Mouse (Mus musculus) neural tube, embryonic 13.5 days (tissue): ENCODE data around the gene 1190005I06Rik. TPM values are rescaled to one million over a fixed set of nuclear protein-coding genes. Genes with fewer than 3 reads are reported as not detected.

Source experiments
- ATAC-seq: fragments of 200-750 bp; cut with Nextera tagmentation; 2 replicates; pipeline ENCODE4 v1.8.0; 2017; ENCODE audit warnings: low read depth, mild to moderate bottlenecking, moderate TSS enrichment, moderate library complexity
- H3K27ac ChIP-seq: fragments of 300-500 bp; sonication (generic); replicated peaks from 2 replicates; pipeline ENCODE4 v1.5.1; 2015; ENCODE audit warnings: moderate library complexity, mild to moderate bottlenecking, inconsistent platforms
- H3K27me3 ChIP-seq: fragments of 300-500 bp; sonication (generic); 2 replicates; pipeline ENCODE4 v1.6.1; 2015; ENCODE audit warnings: mild to moderate bottlenecking, inconsistent platforms
- H3K36me3 ChIP-seq: fragments of 300-500 bp; sonication (generic); 2 replicates; pipeline ENCODE4 v1.6.1; 2015; ENCODE audit warnings: mild to moderate bottlenecking, inconsistent platforms
- H3K4me1 ChIP-seq: fragments of 300-500 bp; sonication (generic); replicated peaks from 2 replicates; pipeline ENCODE4 v1.6.1; 2015; ENCODE audit warnings: inconsistent platforms
- H3K4me2 ChIP-seq: fragments of 300-500 bp; sonication (generic); 2 replicates; pipeline ENCODE4 v1.6.1; 2015; ENCODE audit warnings: inconsistent platforms, mild to moderate bottlenecking, moderate library complexity
- H3K4me3 ChIP-seq: fragments of 300-500 bp; sonication (generic); 2 replicates; pipeline ENCODE4 v1.5.1; 2015; ENCODE audit warnings: mild to moderate bottlenecking, inconsistent platforms
- H3K9ac ChIP-seq: fragments of 300-500 bp; sonication (generic); 2 replicates; pipeline ENCODE4 v1.6.1; 2015; ENCODE audit warnings: moderate library complexity, mild to moderate bottlenecking, inconsistent platforms
- H3K9me3 ChIP-seq: fragments of 300-500 bp; sonication (generic); 2 replicates; pipeline ENCODE4 v1.6.1; 2016; ENCODE audit warnings: inconsistent platforms
- WGBS: fragments of 180-500 bp; shearing (Covaris S2); methylation state at CpG from one replicate; pipeline ENCODE4 v1.1.7; 2015; 5-methylcytosine and 5-hydroxymethylcytosine counted together
- polyA plus RNA-seq: library from polyadenylated mRNA; unstranded; fragments of >200 nt; fragmentation: Nextera tagmentation; extraction: Ambion mirVana; gene quantifications from 2 replicates; pipeline ENCODE4 v1.2.1, GENCODE M21; 2015

Gene 1190005I06Rik
- polyA plus RNA-seq, 1 experiment from 2014 or later: 6.9 TPM

DNA sequence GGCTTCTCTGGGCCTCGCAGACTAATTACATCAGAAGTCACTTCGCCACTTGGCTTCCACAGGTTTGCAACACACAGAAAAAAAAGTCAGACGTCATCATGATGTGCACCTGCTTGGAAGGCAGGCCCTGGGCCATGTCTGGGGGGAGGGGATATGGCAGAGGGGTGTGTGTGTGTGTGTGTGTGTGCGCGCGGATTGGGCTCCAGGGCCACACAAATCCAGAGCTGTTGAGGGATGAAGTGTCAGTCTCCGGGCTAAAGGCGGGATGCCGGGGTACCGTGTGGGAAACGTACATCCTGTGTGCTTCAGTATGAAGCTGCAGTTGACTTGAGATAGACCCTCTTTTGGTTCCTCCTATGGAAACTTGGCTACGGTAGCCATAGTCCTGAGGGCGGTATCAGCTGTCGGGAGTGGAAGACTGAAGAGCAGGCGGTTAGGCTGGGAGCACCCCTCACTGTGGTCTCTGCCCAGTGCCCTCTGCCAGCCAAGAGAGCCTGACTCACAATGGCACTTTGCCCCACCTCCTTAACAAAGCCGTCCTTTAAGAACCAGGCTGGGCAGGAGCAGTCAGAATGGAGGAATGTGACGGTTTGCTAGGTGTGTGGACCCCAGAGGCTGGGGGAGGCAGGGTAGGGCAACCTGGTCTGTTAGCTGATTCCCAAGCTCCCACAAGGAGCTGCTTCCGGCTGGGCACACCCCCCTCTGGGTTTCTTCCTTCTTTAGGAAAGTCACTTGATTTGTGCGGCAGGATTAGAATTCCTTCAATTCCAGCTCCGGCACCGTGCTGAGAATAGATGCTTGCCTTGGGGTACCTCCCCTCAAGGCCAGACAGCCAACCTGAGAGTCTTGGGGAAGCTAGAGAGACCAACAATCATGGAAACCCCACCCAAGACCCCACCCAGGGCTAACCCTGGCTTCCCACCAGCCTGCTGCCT lies 15.7 kb downstream of the 1190005I06Rik start:
- Histone ChIP-seq H3K27me3 (peaks cover 42% of the 10 kb centered on the region), H3K36me3 (no peaks in the 10 kb centered on the region), H3K4me2 (no peak overlapping the region), H3K27ac (no peak overlapping the region), H3K4me1 (peaks cover 19% of the 10 kb centered on the region), H3K9ac (no peak overlapping the region), H3K4me3 (no peak overlapping the region), H3K9me3 (no peaks in the 10 kb centered on the region)
- WGBS: 76% methylated on average over 21 of the region's 21 CpGs
- ATAC-seq: no peak

DNA sequence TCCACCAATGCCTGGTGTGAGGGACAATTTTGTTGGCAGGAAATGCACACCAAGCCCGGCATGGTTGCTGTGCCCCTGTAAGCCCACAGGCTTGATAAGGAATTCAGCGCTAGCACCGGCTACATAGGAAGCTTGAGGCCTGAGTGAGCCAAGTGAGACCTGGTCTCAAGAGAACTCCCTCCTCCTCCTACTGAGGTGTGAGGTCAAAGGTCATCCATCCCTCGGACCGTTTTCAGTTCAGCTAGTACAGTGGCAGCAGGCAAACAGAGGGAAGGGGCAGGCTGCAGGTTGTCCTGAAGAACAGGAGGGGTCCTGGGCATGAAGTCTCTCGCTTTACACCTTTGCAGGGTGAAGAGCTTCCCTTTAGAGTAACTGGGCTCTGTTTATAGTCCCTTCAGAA lies 16.6 kb downstream of the 1190005I06Rik start:
- Histone ChIP-seq H3K27ac (no peak overlapping the region), H3K4me2 (no peak overlapping the region), H3K36me3 (no peaks in the 10 kb centered on the region), H3K9ac (no peak overlapping the region), H3K27me3 (peaks cover 35% of the 10 kb centered on the region), H3K4me3 (no peak overlapping the region), H3K9me3 (no peaks in the 10 kb centered on the region), H3K4me1 (peaks cover 19% of the 10 kb centered on the region)
- ATAC-seq: no peak
- WGBS: 35% methylated on average over 6 of the region's 6 CpGs

DNA sequence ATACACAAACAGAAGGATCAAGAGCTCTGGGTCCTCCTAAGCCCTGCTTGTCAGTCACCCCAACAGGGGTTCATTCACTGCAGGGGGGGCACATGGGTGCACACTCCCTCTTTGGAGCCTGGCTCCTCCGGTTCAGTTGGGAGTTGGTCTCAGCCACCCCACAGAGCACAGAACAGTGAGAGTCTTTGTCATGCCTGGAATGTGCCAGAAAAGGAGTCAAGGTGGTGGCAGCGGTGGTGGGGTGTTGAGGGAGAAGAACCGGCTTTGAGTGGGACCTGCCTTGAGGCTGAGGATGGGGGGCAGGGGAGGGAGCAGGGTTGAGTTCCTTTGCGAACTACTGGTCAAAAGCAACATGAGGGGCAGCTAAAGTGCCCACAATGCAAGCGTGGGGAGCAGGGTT lies 17.4 kb downstream of the 1190005I06Rik start:
- Histone ChIP-seq H3K27me3 (peaks cover 29% of the 10 kb centered on the region), H3K27ac (no peak overlapping the region), H3K9me3 (no peaks in the 10 kb centered on the region), H3K4me2 (no peak overlapping the region), H3K36me3 (no peaks in the 10 kb centered on the region), H3K4me1 (peaks cover 19% of the 10 kb centered on the region), H3K4me3 (no peak overlapping the region), H3K9ac (no peak overlapping the region)
- WGBS: 56% methylated on average over 5 of the region's 5 CpGs
- no peak for ATAC-seq

DNA sequence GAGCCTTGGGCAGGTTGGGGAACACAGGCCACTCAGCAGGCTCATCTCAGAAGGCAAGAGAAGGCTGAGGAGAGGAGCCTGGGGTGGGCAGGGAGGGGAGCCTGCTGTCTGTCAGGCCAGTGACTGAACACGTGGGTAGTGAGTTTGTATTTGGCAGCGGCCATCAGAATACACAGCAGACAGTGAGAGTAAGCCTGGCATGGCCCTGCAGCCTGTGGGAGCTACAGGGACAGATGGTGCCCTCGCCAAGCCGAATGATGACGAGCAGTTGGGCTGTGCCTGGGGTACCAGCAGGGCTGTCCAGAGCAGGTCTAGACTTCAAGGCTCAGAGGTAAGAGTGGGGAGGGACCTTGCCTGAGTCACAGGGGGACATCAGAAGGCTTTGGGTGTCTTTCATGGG lies 20.1 kb downstream of the 1190005I06Rik start:
- Histone ChIP-seq H3K4me1 (0 out of 2 replicates have a peak, but pooled peaks cover 9% of the 10 kb centered on the region), H3K27ac (no peak overlapping the region), H3K4me3 (no peak overlapping the region), H3K36me3 (no peaks in the 10 kb centered on the region), H3K4me2 (no peak overlapping the region), H3K9ac (no peak overlapping the region), H3K9me3 (no peaks in the 10 kb centered on the region), H3K27me3 (0 out of 2 replicates have a peak, but pooled peaks cover 1% of the 10 kb centered on the region)
- 73% methylated on average over 5 of the region's 5 CpGs for WGBS
- ATAC-seq: no peak

GRCm38 (mm10) chr8:120626461-120626860 lies 21.0 kb downstream of the 1190005I06Rik start:
- H3K27ac ChIP-seq: no peak overlapping the region
- H3K4me1 ChIP-seq: peaks cover 17% of the 10 kb centered on the region; the same call in 1 of the 2 replicates
- H3K36me3 ChIP-seq: no peaks in the 10 kb centered on the region
- H3K9me3 ChIP-seq: no peaks in the 10 kb centered on the region
- ATAC-seq: no peak
- no peak overlapping the region for H3K9ac ChIP-seq
- WGBS: 63% methylated on average over 11 of the region's 11 CpGs
- H3K4me3 ChIP-seq: no peak overlapping the region
- H3K27me3 ChIP-seq: no peaks in the 10 kb centered on the region
- H3K4me2 ChIP-seq: no peak overlapping the region

DNA sequence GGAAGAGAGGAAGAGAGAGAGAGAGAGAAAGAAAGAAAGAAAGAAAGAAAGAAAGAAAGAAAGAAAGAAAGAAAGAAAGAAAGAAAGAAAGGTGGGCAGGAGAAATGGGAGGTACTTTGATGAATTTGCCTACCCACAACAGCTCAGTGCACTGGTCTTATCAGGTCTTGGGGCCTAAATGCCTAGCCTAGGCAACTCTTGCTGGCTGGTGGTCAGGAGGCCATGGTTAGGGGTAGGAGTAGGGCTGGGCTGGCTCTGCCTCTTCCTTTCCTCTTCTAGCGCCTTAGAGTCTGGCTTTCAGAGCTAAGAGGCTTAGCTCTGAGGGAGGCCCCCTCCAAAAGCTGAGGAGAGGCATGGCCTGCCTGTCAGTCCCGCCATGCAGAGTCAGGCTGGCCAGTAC lies 23.8 kb downstream of the 1190005I06Rik start:
- no peaks in the 10 kb centered on the region for H3K27me3 ChIP-seq
- H3K9ac ChIP-seq: no peak overlapping the region
- 36% methylated on average over 2 of the region's 2 CpGs for WGBS
- no peak for ATAC-seq
- no peak overlapping the region for H3K4me3 ChIP-seq
- H3K9me3 ChIP-seq: no peaks in the 10 kb centered on the region
- no peak overlapping the region for H3K27ac ChIP-seq
- H3K4me1 ChIP-seq: peaks cover 20% of the 10 kb centered on the region; the same call in 1 of the 2 replicates
- no peak overlapping the region for H3K4me2 ChIP-seq
- H3K36me3 ChIP-seq: no peaks in the 10 kb centered on the region

- H3K4me1 ChIP-seq: peaks cover 33% of the 10 kb centered on the region
- 70% methylated on average over 14 of the region's 14 CpGs for whole genome bisulfite sequencing
- H3K27ac ChIP-seq: no peak overlapping the region
- no peak overlapping the region for H3K4me3 ChIP-seq
- H3K9me3 ChIP-seq: no peaks in the 10 kb centered on the region
- no peak overlapping the region for H3K9ac ChIP-seq
- no peak overlapping the region for H3K4me2 ChIP-seq
- ATAC-seq: no peak
- no peaks in the 10 kb centered on the region for H3K36me3 ChIP-seq
- H3K27me3 ChIP-seq: no peaks in the 10 kb centered on the region
Measured at GRCm38 (mm10) chr8:120622161-120622560, 25.3 kb downstream of the 1190005I06Rik start.

- Histone ChIP-seq H3K9ac (no peak overlapping the region), H3K4me2 (no peak overlapping the region), H3K4me3 (no peak overlapping the region), H3K9me3 (no peaks in the 10 kb centered on the region), H3K27ac (no peak overlapping the region), H3K36me3 (no peaks in the 10 kb centered on the region), H3K27me3 (no peaks in the 10 kb centered on the region), H3K4me1 (peaks cover 45% of the 10 kb centered on the region)
- WGBS: 57% methylated on average over 7 of the region's 7 CpGs
- no peak for ATAC-seq
Measured at GRCm38 (mm10) chr8:120620441-120620840, 27.0 kb downstream of the 1190005I06Rik start.

GRCm38 (mm10) chr8:120619235-120620180 lies 27.9 kb downstream of the 1190005I06Rik start:
- H3K27ac ChIP-seq: 0 out of 2 replicates have a peak overlapping the region, but pooled peaks have one; percentile 3

GRCm38 (mm10) chr8:120618110-120618509 lies 29.3 kb downstream of the 1190005I06Rik start:
- no peak overlapping the region for H3K4me3 ChIP-seq
- peaks cover 37% of the 10 kb centered on the region for H3K4me1 ChIP-seq
- no peaks in the 10 kb centered on the region for H3K36me3 ChIP-seq
- H3K9ac ChIP-seq: 0 out of 2 replicates have a peak overlapping the region, but pooled peaks have one; percentile 9
- H3K4me2 ChIP-seq: 0 out of 2 replicates have a peak overlapping the region, but pooled peaks have one; percentile 13
- 0 out of 2 replicates have a peak overlapping the region, but pooled peaks have one; percentile 35 for H3K27ac ChIP-seq
- no peaks in the 10 kb centered on the region for H3K9me3 ChIP-seq
- ATAC-seq: peak; percentile 25; the same call in 1 of the 2 replicates
- WGBS: 0% methylated on average over 6 of the region's 6 CpGs
- H3K27me3 ChIP-seq: no peaks in the 10 kb centered on the region

More at GRCm38 (mm10) chr8:120619235-120620180, 27.9 kb downstream of the 1190005I06Rik start:
- Histone ChIP-seq H3K9me3 (no peaks in the 10 kb centered on the region), H3K9ac (0 out of 2 replicates have a peak overlapping the region, but pooled peaks have one; percentile 31), H3K27me3 (no peaks in the 10 kb centered on the region), H3K4me3 (no peak overlapping the region), H3K36me3 (no peaks in the 10 kb centered on the region), H3K4me1 (peaks cover 43% of the 10 kb centered on the region), H3K4me2 (no peak overlapping the region)
- ATAC-seq: no peak
- 81% methylated on average over 11 of the region's 11 CpGs for WGBS

- no peaks in the 10 kb centered on the region for H3K36me3 ChIP-seq
- no peaks in the 10 kb centered on the region for H3K27me3 ChIP-seq
- 31% methylated on average over 7 of the region's 8 CpGs for whole genome bisulfite sequencing
- peak overlapping the region; percentile 76 for H3K27ac ChIP-seq
- H3K4me1 ChIP-seq: peaks cover 33% of the 10 kb centered on the region
- no peak overlapping the region for H3K4me2 ChIP-seq
- ATAC-seq: peak; percentile 69
- no peaks in the 10 kb centered on the region for H3K9me3 ChIP-seq
- no peak overlapping the region for H3K4me3 ChIP-seq
- 0 out of 2 replicates have a peak overlapping the region, but pooled peaks have one; percentile 45 for H3K9ac ChIP-seq
Measured at GRCm38 (mm10) chr8:120616663-120617626, 30.5 kb downstream of the 1190005I06Rik start.
